Mouse (Mus musculus): ENCODE data around the gene C4b.
"Not testable (repeated sequence)": the region's sequence is repeated elsewhere in the genome, so short reads cannot be mapped to it uniquely, and the experiment has no call there.

The C4b gene

DNA sequence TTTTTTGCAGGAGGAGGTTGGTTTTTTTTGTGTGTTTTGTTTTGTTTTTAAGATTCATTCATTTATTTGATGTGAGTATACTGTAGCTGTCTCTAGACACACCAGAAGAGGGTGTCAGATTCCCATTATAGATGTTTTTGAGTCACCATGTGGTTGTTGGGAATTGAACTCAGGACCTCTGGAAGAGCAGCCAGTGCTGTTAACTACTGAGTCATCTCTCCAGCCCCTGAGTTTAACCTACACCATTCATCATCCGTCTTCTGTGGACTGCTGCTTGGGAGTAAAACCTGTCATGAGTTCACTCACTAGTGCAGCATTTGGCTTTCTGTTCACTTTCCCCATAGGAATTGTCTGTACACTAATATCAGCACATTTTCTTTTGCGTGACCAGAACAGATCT lies 37.2 kb downstream of the C4b start:
- not testable (repeated sequence) for DNase-seq (ENCODE audit: low spot score in 2 of 2)

GRCm38 (mm10) chr17:34700671-34701071 lies 43.0 kb downstream of the C4b start:
- DNase-seq (ENCODE audit: low spot score in 2 of 2) = no peak

- DNase-seq (ENCODE audit: low spot score in 2 of 2) = no peak
Measured at GRCm38 (mm10) chr17:34699575-34700408, 43.9 kb downstream of the C4b start.

GRCm38 (mm10) chr17:34692906-34693305 lies 50.8 kb downstream of the C4b start:
- peak in 1 of 2 experiments; percentile 70 for DNase-seq (ENCODE audit: low spot score in 2 of 2)

- peak in 1 of 2 experiments; percentile 69 for DNase-seq (ENCODE audit: low spot score in 2 of 2)
Measured at GRCm38 (mm10) chr17:34690458-34690857, 53.2 kb downstream of the C4b start.

GRCm38 (mm10) chr17:34688889-34689288 lies 54.8 kb downstream of the C4b start:
- no peak for DNase-seq (ENCODE audit: low spot score in 2 of 2)

- peak in 1 of 2 experiments; percentile 62 for DNase-seq (ENCODE audit: low spot score in 2 of 2)
Measured at GRCm38 (mm10) chr17:34685120-34686110, 58.3 kb downstream of the C4b start.

DNA sequence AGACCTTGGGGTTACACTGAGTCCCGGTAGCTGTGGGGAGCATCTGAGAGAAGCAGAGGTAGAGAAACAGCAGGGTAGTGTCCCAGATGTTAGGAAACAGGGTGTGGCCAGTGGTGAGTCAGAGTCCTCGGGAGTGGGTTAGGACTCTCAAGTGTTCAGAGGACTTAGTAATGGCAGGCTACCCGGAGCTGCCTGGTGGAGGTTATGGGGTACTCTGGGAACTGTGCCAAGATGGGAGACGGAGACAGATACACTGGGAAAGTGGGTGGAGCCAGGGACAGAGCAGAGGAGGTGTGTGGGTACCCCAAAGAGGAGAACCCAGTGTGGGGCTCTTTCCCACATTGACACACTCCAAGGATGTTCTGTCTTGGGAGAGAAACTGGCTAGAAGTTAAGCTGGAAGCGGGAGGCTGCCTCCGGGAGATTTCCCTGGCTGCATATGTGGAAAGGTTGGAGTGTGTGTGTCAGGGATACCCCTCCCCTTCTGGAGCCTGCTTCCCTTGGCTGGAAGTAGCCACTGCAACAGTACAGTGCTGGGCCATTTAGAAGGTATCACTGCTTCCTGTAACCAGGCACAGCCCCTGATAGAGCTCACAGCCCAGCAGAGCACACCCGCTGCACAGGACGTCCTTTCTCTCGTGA lies 59.3 kb downstream of the C4b start:
- peak in 1 of 2 experiments; percentile 53 for DNase-seq (ENCODE audit: low spot score in 2 of 2)

- no peak for DNase-seq (ENCODE audit: low spot score in 2 of 2)
Measured at GRCm38 (mm10) chr17:34683686-34684220, 59.9 kb downstream of the C4b start.

GRCm38 (mm10) chr17:34683179-34683578 lies 60.5 kb downstream of the C4b start:
- no peak for DNase-seq (ENCODE audit: low spot score in 2 of 2)

GRCm38 (mm10) chr17:34681881-34682536 lies 61.7 kb downstream of the C4b start:
- DNase-seq (ENCODE audit: low spot score in 2 of 2) = no peak

- no peak for DNase-seq (ENCODE audit: low spot score in 2 of 2)
Measured at GRCm38 (mm10) chr17:34681132-34681571, 62.5 kb downstream of the C4b start.

- no peak for DNase-seq (ENCODE audit: low spot score in 2 of 2)
Measured at GRCm38 (mm10) chr17:34680621-34681020, 63.1 kb downstream of the C4b start.

DNA sequence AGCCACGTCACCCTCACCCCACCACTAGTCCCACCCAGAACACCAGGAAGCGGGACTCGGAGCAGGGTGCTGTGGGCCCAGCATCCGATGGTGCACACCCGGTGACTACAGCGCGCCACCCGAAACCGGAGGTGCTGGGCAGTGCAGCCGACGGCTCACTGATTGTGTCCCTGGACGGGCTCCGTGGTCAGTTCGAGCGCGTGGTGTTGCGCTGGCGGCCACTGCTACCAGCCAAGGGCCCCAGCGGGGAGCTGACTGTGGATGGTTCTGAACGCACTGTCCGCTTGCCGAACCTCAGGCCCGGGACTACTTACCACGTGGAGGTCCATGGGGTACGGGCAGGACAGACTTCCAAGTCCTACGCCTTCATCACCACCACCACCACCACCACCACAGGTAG lies 63.5 kb downstream of the C4b start:
- DNase-seq (ENCODE audit: low spot score in 2 of 2) = no peak
